Mouse (Mus musculus) limb, embryonic 14.5 days (tissue): ENCODE data around the gene Rtel1. TPM values are rescaled to one million over a fixed set of nuclear protein-coding genes. Genes with fewer than 3 reads are reported as not detected.

ENCODE experiments used
- ATAC-seq: fragments of 200-750 bp; cut with Nextera tagmentation; 2 replicates; pipeline ENCODE4 v1.8.0; 2017; ENCODE audit warnings: low read depth, moderate number of reproducible peaks, moderate TSS enrichment; ENCODE audit not compliant: low FRiP score
- DNase-seq: peaks from one replicate; pipeline ENCODE4 v3.0.0-alpha.2; 2015; ENCODE audit warnings: low spot score
- H3K27ac ChIP-seq: fragments of 300-500 bp; sonication (generic); replicated peaks from 2 replicates; pipeline ENCODE4 v1.5.1; 2014; ENCODE audit warnings: low read depth, mild to moderate bottlenecking, low read length, moderate library complexity, mixed read lengths
- H3K27me3 ChIP-seq: fragments of 300-500 bp; sonication (generic); 2 replicates; pipeline ENCODE4 v1.6.1; 2014; ENCODE audit warnings: low read length, mixed read lengths; ENCODE audit not compliant: control insufficient read depth, insufficient read depth
- H3K36me3 ChIP-seq: fragments of 300-500 bp; sonication (generic); 2 replicates; pipeline ENCODE4 v1.6.1; 2014; ENCODE audit warnings: mild to moderate bottlenecking, low read length, moderate library complexity, mixed read lengths; ENCODE audit not compliant: control insufficient read depth, insufficient read depth
- H3K4me1 ChIP-seq: fragments of 300-500 bp; sonication (generic); 2 replicates; pipeline ENCODE4 v1.6.1; 2014; ENCODE audit warnings: antibody characterized with exemption, low read length, mixed read lengths; ENCODE audit not compliant: control insufficient read depth, insufficient read depth
- H3K4me2 ChIP-seq: fragments of 300-500 bp; sonication (generic); replicated peaks from 2 replicates; pipeline ENCODE4 v1.6.1; 2014; ENCODE audit warnings: low read depth, mild to moderate bottlenecking, low read length, moderate library complexity; ENCODE audit not compliant: severe bottlenecking
- H3K4me3 ChIP-seq: fragments of 300-500 bp; sonication (generic); replicated peaks from 2 replicates; pipeline ENCODE4 v1.5.1; 2014; ENCODE audit warnings: low read length
- H3K9ac ChIP-seq: fragments of 300-500 bp; sonication (generic); 2 replicates; pipeline ENCODE4 v1.6.1; 2014; ENCODE audit warnings: mild to moderate bottlenecking, low read depth, low read length, moderate library complexity; ENCODE audit not compliant: severe bottlenecking
- H3K9me3 ChIP-seq: fragments of 300-500 bp; sonication (generic); 2 replicates; pipeline ENCODE4 v1.6.1; 2016; ENCODE audit warnings: low read length; ENCODE audit not compliant: control insufficient read depth
- POLR2A ChIP-seq: fragments of 200-500 bp; IDR thresholded peaks from 2 replicates; pipeline ENCODE4 v1.8.0; 2012; ENCODE audit warnings: inconsistent platforms, mild to moderate bottlenecking, moderate library complexity, borderline replicate concordance; ENCODE audit not compliant: insufficient read depth, insufficient read length; ENCODE audit errors: extremely low read depth
- WGBS: fragments of 180-500 bp; shearing (Covaris S2); extraction: QIAGEN DNeasy Blood & Tissue Kit; methylation state at CpG from one replicate; pipeline ENCODE4 v1.1.7; 2014; 5-methylcytosine and 5-hydroxymethylcytosine counted together
- polyA plus RNA-seq, 2 experiments: library from polyadenylated mRNA; depleted of rRNA in 1 of 2; stranded (reverse) in 1 of 2; unstranded in 1 of 2; fragments of >200 nt; fragmentation: Nextera tagmentation in 1 of 2; extraction: Ambion mirVana in 1 of 2; gene quantifications; 2 replicates each; pipeline versions ENCODE4 v1.2.1 to v1.2.3; 2012 to 2014

Rtel1 gene
- polyA plus RNA-seq, 2 experiments = 53.3 to 110 TPM

DNA sequence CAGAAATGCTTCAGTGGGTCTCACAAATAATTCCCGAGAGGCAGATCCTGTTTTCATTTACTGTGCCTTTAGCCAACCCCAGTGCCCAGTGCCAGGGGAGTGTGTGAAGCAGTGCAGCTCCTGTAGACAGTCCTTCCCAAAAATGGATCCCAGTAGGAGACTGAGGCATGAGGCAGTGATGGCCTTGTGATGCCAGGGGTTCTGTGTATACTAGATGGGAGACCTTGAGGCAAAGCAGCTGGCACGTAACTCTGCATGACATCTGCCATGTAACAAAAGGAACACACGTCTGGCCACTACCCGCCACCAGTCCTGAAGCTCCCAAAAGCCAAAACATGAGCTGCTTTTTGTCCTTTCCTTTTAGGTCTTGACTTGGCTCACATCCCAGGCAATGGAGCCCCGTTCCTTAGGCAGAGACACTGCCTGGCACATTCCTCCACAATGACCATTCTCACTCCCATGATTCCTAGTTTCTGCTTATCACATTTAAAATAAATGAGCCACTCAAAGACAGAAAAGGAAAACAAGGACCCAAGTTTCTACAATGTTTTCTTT, 77.7 kb downstream of the Rtel1 start:
- no peaks in the 10 kb centered on the region for H3K36me3 ChIP-seq
- no peaks in the 10 kb centered on the region for H3K4me1 ChIP-seq
- H3K9me3 ChIP-seq = no peaks in the 10 kb centered on the region
- H3K4me2 ChIP-seq = no peak overlapping the region
- H3K27me3 ChIP-seq = no peaks in the 10 kb centered on the region
- H3K27ac ChIP-seq = no peak overlapping the region
- no peak for TF ChIP-seq POLR2A
- DNase-seq = no peak
- no peak for ATAC-seq
- 72% methylated on average over 5 of the region's 5 CpGs for WGBS
- H3K9ac ChIP-seq = no peak overlapping the region
- no peak overlapping the region for H3K4me3 ChIP-seq

DNA sequence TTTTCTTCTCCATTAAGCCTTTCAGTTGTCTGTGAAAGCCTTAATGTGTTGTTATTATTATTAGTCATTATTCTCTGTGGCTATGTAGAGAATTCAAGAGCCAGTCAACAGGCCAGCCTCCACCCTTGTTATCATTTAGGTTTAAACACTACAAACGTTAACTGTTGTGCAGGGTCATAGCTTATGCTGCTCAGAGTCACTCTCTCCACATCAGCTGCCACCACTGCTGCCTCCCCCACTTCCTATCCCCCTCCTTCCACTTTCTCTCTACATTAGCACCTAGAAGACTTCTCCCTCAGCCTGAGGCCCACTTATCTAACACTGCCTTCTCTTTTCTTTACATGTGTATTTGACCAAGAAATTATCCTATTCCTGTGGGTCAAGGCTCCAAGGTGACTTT, 82.0 kb downstream of the Rtel1 start:
- 19% methylated on average over 1 of the region's 1 CpGs for whole genome bisulfite sequencing
- no peak overlapping the region for H3K4me3 ChIP-seq
- DNase-seq = no peak

DNA sequence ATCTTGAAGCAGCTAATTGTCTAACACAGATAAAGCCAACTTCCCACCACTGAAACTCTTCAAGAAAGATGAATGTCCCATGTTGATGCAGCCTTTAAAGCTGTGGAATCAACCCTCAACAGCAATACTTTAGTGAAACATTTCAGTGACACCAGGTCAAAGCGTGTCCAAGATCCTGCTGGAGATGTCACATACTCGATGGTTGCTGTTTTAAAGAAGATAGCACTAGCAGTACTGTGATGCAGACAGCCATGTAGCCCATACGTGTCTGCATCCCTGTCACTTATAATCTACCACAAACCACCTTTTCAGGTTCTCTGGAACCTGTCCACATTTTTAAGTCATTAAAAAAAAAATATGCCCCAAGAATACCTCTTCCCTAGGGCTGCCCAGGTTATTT, 84.2 kb downstream of the Rtel1 start:
- no peak overlapping the region for H3K27ac ChIP-seq
- no peak for DNase-seq
- no peak overlapping the region for H3K4me3 ChIP-seq
- H3K9ac ChIP-seq = no peak overlapping the region
- no peaks in the 10 kb centered on the region for H3K27me3 ChIP-seq
- H3K4me1 ChIP-seq = no peaks in the 10 kb centered on the region
- no peaks in the 10 kb centered on the region for H3K36me3 ChIP-seq
- no peaks in the 10 kb centered on the region for H3K9me3 ChIP-seq
- no peak for ATAC-seq
- H3K4me2 ChIP-seq = no peak overlapping the region
- no peak for TF ChIP-seq POLR2A
- 87% methylated on average over 3 of the region's 3 CpGs for WGBS

More for the DNA sequence above, 82.0 kb downstream of the Rtel1 start:
- Histone ChIP-seq H3K36me3 (no peaks in the 10 kb centered on the region), H3K9ac (no peak overlapping the region), H3K9me3 (no peaks in the 10 kb centered on the region), H3K27ac (no peak overlapping the region), H3K4me2 (no peak overlapping the region), H3K4me1 (no peaks in the 10 kb centered on the region), H3K27me3 (no peaks in the 10 kb centered on the region)
- no peak for ATAC-seq
- no peak for TF ChIP-seq POLR2A

Other genes starting within 250 kb of the Rtel1 start
- 0.28 and 0.38 TPM in 2 replicates for gene Kcnq2, start 184.4 kb upstream of the Rtel1 start, polyA plus RNA-seq (2012; rRNA removed)
- 0.14 TPM in 1 of 2 replicates, not detected in the other for gene Kcnq2, start 184.4 kb upstream of the Rtel1 start, polyA plus RNA-seq (2014; fragmentation: Nextera tagmentation; extraction: Ambion mirVana)
- 0.10 and 0.29 TPM in 2 replicates for gene Eef1a2, start 162.7 kb upstream of the Rtel1 start, polyA plus RNA-seq (2012; rRNA removed)
- not detected in 2 replicates for gene Eef1a2, start 162.7 kb upstream of the Rtel1 start, polyA plus RNA-seq (2014; fragmentation: Nextera tagmentation; extraction: Ambion mirVana)
- gene Ppdpf, start 132.5 kb upstream of the Rtel1 start, polyA plus RNA-seq (2012; rRNA removed) = 148 and 220 TPM in 2 replicates
- 294 and 354 TPM in 2 replicates for gene Ppdpf, start 132.5 kb upstream of the Rtel1 start, polyA plus RNA-seq (2014; fragmentation: Nextera tagmentation; extraction: Ambion mirVana)
- 0.08 and 0.10 TPM in 2 replicates for gene Ptk6, start 117.0 kb upstream of the Rtel1 start, polyA plus RNA-seq (2012; rRNA removed)
- 0.12 and 0.19 TPM in 2 replicates for gene Ptk6, start 117.0 kb upstream of the Rtel1 start, polyA plus RNA-seq (2014; fragmentation: Nextera tagmentation; extraction: Ambion mirVana)
- gene Srms, start 106.6 kb upstream of the Rtel1 start, polyA plus RNA-seq (2012; rRNA removed) = 0.05 and 0.13 TPM in 2 replicates
- 0.07 TPM in 1 of 2 replicates, not detected in the other for gene Srms, start 106.6 kb upstream of the Rtel1 start, polyA plus RNA-seq (2014; fragmentation: Nextera tagmentation; extraction: Ambion mirVana)
- 0.12 and 0.28 TPM in 2 replicates for gene Fndc11, start 99.7 kb upstream of the Rtel1 start, polyA plus RNA-seq (2012; rRNA removed)
- not detected in 2 replicates for gene Fndc11, start 99.7 kb upstream of the Rtel1 start, polyA plus RNA-seq (2014; fragmentation: Nextera tagmentation; extraction: Ambion mirVana)
- 6.4 and 8.3 TPM in 2 replicates for gene Helz2, start 77.7 kb upstream of the Rtel1 start, polyA plus RNA-seq (2012; rRNA removed)
- gene Helz2, start 77.7 kb upstream of the Rtel1 start, polyA plus RNA-seq (2014; fragmentation: Nextera tagmentation; extraction: Ambion mirVana) = 1.3 and 1.5 TPM in 2 replicates
- 28.6 and 38.4 TPM in 2 replicates for gene Gmeb2, start 31.7 kb upstream of the Rtel1 start, polyA plus RNA-seq (2012; rRNA removed)
- gene Gmeb2, start 31.7 kb upstream of the Rtel1 start, polyA plus RNA-seq (2014; fragmentation: Nextera tagmentation; extraction: Ambion mirVana) = 17.0 and 19.1 TPM in 2 replicates
- gene Stmn3, start 5.2 kb upstream of the Rtel1 start, polyA plus RNA-seq (2012; rRNA removed) = 0.68 and 2.8 TPM in 2 replicates
- 0.28 and 0.29 TPM in 2 replicates for gene Stmn3, start 5.2 kb upstream of the Rtel1 start, polyA plus RNA-seq (2014; fragmentation: Nextera tagmentation; extraction: Ambion mirVana)
- 57.4 and 67.9 TPM in 2 replicates for gene Zgpat, start 45.2 kb downstream of the Rtel1 start, polyA plus RNA-seq (2012; rRNA removed)
- 37.3 and 47.6 TPM in 2 replicates for gene Zgpat, start 45.2 kb downstream of the Rtel1 start, polyA plus RNA-seq (2014; fragmentation: Nextera tagmentation; extraction: Ambion mirVana)
- gene Arfrp1, start 45.7 kb downstream of the Rtel1 start, polyA plus RNA-seq (2012; rRNA removed) = 81.0 and 89.9 TPM in 2 replicates
- gene Arfrp1, start 45.7 kb downstream of the Rtel1 start, polyA plus RNA-seq (2014; fragmentation: Nextera tagmentation; extraction: Ambion mirVana) = 50.0 and 54.7 TPM in 2 replicates
- gene Lime1, start 60.3 kb downstream of the Rtel1 start, polyA plus RNA-seq (2012; rRNA removed) = 63.3 and 84.7 TPM in 2 replicates
- 21.3 and 26.8 TPM in 2 replicates for gene Lime1, start 60.3 kb downstream of the Rtel1 start, polyA plus RNA-seq (2014; fragmentation: Nextera tagmentation; extraction: Ambion mirVana)
- 3.8 and 4.4 TPM in 2 replicates for gene Zbtb46, start 139.7 kb downstream of the Rtel1 start, polyA plus RNA-seq (2012; rRNA removed)
- 4.3 and 4.4 TPM in 2 replicates for gene Zbtb46, start 139.7 kb downstream of the Rtel1 start, polyA plus RNA-seq (2014; fragmentation: Nextera tagmentation; extraction: Ambion mirVana)
- not detected in 2 replicates for gene Abhd16b, start 173.5 kb downstream of the Rtel1 start, polyA plus RNA-seq (2012; rRNA removed)
- not detected in 2 replicates for gene Abhd16b, start 173.5 kb downstream of the Rtel1 start, polyA plus RNA-seq (2014; fragmentation: Nextera tagmentation; extraction: Ambion mirVana)
- 108 and 123 TPM in 2 replicates for gene Tpd52l2, start 177.4 kb downstream of the Rtel1 start, polyA plus RNA-seq (2012; rRNA removed)
- 172 and 177 TPM in 2 replicates for gene Tpd52l2, start 177.4 kb downstream of the Rtel1 start, polyA plus RNA-seq (2014; fragmentation: Nextera tagmentation; extraction: Ambion mirVana)
- 72.5 and 91.8 TPM in 2 replicates for gene Dnajc5, start 200.7 kb downstream of the Rtel1 start, polyA plus RNA-seq (2012; rRNA removed)
- 75.7 and 85.5 TPM in 2 replicates for gene Dnajc5, start 200.7 kb downstream of the Rtel1 start, polyA plus RNA-seq (2014; fragmentation: Nextera tagmentation; extraction: Ambion mirVana)